Mouse (Mus musculus) kidney, adult 11 months (tissue): ENCODE results near the gene Hoxb2.

Experiments used
- DNase-seq: peaks from one replicate; pipeline ENCODE4 v3.0.0; 2022

Hoxb2 gene

DNA sequence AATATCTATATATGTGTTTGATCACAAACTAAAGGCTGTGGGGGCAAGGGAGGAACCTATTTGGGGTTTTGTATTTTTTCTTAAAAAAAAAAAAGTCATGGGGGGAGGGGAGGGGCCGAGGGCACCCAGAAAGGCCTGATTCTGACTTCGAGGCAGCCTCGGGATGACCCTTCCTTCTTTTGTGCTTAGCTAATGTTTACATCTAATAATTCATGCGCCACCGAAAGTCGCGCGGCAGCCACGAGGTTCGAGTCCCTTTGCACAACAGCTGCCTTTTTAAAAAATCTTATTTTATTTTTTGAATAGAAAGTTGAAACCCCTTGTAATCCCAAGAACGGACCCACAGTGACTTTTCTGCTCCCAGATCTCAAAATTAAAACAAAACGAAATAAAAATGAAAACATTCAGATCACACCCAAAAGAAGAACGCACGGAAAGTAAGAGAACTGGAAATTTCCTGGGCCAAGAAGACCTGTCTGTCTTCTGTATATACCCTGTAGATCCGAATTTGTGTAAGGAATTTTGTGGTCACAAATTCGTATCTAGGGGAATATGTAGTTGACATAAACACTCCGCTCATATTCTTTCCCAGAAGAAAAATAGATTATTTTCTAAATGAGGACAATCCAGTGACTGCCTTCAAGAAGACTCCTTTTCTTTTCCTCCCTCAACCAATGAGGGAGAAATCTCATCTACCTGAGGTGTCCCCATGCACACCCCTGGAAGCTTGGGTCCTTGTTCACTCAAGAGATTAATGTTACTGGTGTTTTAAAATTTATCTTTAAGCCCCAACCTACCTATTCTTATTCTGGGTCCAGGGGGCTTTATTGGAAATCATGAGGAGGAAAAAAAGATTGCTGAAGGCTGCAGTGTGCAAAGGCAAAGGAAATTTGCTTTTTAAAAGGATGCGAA, 33.4 kb upstream of the Hoxb2 start:
- no peak for DNase-seq

DNA sequence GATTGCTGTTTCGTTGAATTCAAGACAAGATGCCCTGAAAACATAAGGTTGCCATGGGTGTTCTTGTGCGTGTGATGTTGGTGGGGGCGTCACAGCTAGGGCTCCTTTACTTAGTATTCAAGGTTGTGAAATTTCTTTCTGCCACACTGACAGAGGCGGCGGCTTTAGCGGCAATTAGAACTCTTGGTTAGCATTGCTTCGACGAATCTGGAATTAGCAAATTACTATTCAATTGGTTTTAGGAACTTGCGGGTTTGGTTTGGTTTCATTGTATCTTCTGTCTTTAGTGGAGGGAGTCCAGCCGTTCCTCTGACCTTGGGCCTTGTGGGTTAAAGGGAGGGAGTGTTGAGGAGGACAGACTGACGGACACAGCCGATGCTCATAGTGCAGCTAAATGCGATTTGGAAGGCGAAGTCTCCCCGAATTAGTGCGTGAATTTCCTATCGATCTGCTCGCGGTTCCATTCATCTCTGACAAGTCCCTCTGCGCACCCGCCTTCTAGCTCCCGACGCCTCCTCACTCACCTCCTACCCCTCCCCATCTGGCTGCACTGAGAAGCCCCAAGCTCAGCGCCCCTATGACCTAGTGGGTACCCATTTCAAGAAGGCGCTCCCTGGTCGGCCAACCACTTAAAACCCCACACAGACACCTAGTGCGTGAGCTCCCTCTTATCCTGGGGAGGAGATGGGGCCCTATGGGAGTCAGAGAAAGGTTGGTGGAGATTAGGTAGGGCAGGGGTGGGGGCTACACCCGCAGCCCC, 32.5 kb upstream of the Hoxb2 start, which contains the start of gene Hoxb4:
TSS of gene Hoxb4 (plus strand) at position 660 of the 760 bp plus-strand sequence.
- no peak for DNase-seq

DNA sequence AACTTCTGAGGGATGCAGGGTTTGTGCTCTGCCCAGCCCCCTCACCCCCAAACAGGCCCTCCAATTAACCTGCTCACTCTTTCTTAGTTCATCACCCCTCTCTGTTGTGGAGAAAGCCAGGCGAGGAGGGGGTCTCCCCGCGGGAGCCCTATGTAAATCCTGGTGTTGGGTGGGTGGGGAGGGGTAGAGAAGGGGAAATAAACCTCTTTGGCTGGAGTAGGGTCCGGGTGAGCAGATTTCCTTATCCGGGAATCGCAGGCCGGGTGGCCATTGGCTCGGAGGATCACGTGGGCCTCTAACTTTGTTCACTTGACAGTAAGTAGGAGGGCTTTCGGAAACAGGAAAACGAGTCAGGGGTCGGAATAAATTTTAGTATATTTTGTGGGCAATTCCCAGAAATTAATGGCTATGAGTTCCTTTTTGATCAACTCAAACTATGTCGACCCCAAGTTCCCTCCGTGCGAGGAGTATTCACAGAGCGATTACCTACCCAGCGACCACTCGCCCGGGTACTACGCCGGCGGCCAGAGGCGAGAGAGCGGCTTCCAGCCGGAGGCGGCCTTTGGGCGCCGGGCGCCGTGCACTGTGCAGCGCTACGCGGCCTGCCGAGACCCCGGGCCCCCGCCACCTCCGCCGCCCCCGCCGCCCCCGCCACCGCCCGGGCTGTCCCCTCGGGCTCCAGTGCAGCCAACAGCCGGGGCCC, 31.8 kb upstream of the Hoxb2 start:
- peak; percentile 90 for DNase-seq

DNA sequence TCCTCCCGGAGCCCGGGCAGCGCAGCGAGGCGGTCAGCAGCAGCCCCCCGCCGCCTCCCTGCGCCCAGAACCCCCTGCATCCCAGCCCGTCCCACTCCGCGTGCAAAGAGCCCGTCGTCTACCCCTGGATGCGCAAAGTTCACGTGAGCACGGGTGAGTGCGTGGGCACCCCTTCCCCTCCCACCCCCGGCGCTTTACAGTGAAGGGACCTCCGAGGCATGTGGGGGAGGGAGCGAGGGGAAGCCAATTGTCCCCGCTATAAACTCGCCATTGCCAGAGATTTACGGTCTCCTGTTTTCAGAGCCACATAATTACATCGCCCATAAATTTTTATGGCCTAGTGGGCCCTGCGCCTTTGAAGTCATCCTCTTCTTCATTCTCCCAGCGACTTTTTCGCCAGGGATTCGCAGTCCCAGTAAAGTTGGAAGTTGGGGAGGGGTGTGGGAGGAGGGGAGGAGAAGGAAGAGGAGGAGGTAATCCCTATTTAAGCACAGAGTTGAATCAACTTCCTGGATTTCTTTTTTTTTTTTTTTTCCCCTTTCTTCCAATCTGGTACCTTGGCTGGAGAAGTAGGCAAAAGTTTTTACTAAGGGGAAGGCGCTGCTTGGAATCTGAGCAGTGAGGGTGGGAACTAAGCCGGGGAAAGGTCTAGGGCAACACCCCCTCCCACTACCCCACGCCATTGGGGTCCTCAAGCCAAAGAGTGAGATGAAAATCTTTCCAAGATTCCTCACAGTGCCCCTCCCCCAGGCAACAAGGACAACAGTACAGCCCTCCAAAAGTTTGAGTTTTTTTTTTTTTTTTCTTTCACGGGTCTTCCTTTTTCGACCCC, 31.0 kb upstream of the Hoxb2 start:
- DNase-seq = peak; percentile 69

DNA sequence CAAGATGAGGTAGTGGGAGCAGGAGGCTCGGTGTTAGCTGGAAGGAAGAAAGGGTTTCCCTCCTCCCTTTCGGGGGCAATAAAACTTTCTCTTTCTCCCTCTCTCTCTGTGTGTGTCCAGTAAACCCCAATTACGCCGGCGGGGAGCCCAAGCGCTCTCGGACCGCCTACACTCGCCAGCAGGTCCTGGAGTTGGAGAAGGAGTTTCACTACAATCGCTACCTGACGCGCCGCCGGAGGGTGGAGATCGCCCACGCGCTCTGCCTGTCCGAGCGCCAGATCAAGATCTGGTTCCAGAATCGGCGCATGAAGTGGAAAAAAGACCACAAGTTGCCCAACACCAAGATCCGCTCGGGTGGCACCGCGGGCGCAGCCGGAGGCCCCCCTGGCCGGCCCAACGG, 30.4 kb upstream of the Hoxb2 start:
- DNase-seq = peak; percentile 70

DNA sequence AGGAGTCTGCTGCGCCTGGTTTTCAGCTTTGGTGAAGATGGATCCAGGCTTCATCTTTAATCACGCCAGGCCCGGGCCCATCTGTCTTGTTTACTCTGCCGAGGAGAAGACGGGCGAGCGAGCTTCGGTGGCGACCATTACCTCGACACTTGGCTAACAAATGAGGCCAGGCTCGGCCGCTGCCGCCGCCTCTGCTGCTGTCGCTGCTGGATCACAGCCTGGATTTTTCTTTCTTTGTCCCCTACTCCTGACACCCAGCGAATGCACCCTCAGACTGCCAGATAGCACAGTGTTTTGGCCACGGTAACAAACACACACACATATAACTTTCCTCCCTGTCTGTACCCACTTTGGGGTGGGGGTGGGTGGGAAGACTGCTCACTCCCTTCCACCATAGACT, 29.6 kb upstream of the Hoxb2 start:
- DNase-seq = no peak

DNA sequence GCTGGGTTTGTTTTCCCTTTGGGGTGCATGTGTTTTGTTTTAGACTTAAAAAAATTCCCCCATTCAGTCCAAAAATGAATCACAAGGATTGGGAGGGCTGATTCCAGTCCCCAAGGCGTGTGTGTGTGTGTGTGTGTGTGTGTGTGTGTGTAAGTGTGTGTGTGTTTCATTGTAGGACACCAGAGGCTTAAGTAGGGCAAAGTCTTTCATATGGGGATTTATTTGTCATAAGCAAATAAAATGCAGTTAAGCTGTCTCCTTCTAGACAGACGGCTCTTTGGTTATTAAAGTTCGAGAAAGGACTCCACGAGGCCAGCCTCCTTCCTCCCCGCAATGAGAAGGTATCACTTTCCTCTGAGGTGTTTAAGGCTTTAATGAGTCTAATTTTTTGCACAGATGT, 28.5 kb upstream of the Hoxb2 start:
- DNase-seq = no peak

DNA sequence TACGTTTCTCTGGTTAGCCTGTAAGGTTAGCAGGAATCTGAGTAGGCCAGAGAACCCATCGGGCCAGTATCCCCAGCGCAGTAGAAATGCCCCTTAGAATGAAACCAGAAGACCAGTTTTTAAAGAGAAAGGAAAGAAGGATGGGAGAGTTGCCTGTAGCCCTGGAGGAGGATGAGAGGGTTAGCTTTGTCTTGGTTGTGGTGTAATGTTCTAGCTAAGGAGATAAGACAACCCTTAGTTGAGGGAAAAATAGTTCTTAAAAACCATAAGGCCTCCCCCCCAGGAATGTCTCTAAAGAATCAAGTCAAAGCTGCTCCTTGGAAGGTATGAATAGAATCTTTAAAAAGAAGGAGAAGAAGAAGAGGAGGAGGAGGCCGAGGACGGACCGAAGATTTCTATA, 27.6 kb upstream of the Hoxb2 start:
- no peak for DNase-seq

DNA sequence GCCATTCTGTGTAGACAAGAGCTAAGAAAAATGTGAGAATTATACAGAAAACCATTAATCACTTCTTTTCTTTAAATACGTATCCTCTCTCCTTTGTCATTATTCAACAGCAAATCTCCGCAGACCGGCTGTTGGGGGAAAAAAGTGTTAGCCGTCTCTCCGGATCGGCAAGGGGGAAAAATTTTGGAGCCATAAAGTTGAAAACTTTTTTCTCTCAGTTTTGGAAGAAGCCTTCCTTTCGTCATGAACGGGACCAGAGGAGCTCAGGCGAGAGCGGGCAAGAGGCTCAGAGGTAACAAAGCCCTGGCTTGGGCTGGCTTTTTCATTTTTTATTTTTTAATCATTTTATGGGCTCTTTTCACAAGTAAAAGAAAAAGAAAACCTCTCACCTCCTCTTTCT, 27.2 kb upstream of the Hoxb2 start, which contains the start of gene Hoxb3:
TSS of gene Hoxb3 (plus strand) at position 173 of the 400 bp plus-strand sequence.
- no peak for DNase-seq

DNA sequence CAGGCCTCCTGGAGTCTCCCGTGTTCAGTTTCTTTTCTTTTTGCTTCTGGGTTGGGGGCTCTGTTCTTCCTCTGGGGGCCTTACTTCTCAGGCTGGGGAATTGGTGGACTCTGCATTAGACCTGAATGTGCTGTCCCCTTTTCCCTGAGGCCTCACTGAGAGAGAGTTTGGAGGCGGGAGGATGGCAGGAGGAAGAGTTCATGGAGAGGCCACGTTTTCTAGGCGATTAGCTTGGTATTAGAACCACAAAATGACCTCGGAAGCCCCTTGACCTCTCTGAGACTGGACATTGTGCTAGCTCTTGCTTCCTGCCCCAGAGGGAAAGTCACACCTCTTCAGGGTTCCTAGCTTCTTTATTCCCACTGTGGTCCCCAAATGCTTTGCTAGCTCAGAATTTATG, 26.2 kb upstream of the Hoxb2 start:
- DNase-seq = no peak

DNA sequence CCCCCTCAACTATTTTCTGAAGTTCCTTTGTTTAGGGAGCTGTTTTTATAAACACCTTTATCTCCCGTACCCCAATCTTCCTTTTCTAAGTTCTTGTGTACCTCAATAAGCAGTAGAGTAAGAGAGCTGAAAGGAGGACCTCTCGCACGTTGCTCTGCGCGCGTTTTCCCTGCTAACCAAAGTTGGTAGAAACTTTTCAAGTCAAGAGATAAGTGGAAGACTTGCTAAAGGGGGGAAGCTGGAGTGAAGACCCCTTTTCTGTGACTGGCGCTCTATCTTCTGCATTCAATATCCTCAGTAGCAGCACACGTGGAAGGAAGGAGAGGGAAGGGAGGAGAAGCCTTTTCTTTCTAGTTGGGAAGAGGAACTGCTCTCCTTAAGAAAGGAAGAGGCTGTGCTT, 25.4 kb upstream of the Hoxb2 start:
- DNase-seq = no peak

DNA sequence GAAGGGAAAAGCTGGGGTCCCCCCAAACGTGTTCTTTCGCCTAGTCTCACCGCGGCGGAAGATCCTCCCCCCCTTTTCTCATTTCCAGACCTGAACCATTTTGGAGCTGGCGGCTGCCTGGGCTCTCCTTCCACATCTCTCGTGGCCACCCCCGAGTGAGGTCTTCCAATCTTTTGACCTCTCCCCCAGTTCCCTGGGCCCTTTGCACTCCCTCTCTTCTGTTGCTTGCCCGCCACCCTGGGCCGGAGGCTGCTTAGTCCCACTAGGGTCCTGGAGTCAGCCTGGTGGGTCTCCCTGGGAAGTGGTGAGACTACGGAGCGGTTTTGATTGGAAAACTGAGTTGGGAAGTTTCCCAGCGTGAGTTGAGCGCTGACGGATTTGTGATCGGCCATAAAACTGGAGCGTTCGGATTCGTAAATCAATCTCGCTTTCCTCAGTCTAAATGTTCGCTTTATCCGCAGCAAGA, 24.5 kb upstream of the Hoxb2 start:
- DNase-seq = no peak

DNA sequence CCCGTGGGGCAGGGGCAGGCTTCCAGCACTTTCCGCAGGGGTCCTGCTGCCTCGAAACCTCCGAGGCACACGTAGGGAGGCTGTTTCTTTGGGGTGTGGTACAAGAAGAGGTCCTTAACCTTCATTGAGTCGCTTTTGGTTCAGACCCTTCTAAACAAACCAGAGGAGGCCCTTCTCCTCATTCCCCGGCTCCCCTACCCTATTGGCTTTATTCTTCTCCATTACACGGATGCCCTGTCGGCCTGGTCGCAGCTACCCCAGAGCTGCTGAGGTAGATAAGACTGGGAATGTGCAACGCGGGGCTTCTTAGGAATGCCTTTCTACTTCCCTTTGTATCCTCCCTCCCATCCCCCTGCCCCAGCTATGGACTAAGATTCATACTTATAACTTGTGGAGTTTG, 23.6 kb upstream of the Hoxb2 start:
- DNase-seq = no peak

DNA sequence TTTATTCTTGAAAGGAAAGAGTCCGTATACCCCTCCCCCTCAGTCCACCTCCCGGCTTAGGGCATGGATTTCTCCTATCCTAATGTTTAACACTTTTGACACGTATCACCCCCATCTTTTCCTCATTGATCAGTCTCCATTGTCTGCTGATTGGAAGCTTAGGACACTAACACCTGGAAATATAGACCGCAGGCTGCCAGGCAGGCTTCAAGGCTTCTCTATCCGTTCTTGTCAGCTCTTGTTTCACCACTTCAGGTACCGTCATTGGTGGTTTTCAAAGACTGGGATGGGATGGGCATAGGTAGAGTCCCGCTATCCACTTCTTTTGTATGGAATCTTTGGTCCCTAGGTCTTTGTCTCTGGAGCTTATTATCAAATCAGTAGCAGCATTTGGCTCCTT, 23.2 kb upstream of the Hoxb2 start:
- no peak for DNase-seq

DNA sequence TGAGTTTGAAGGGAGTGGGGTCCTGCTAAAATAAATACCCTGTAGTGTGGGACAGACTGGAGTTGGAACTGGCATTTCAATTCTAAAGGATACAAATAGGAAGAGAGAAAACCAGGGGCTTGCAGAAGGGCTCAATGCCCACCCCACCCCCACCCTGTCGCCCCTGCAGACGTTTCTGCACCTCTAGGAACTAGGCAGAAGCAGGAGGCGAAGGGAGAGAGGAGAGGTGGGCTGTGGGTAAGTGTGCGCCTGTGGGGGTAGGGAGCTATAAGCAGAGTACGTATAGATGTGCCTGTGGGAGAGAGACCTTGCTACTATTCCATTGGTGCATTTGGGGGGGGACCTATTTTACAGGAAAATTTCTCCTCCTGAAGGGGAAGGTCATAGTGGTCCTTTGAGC, 22.6 kb upstream of the Hoxb2 start:
- no peak for DNase-seq

DNA sequence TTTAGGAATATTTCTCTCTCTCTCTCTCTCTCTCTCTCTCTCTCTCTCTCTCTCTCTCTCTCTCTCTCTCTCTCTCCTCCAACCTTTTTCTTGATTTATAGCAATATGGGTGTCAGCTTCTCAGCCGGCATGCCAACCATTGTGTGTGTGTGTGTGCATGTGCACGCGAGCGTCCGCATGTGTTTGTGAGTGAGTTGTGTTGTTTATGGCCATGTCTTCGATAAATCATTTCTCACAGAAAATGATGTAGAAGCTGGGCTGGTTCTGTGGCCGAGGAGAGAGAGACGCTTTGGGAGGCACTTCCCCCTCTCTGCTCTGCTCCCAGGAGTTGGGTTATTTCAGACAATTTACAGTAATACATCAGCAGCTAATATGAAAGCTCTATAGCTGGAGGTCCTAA, 21.7 kb upstream of the Hoxb2 start:
- no peak for DNase-seq

DNA sequence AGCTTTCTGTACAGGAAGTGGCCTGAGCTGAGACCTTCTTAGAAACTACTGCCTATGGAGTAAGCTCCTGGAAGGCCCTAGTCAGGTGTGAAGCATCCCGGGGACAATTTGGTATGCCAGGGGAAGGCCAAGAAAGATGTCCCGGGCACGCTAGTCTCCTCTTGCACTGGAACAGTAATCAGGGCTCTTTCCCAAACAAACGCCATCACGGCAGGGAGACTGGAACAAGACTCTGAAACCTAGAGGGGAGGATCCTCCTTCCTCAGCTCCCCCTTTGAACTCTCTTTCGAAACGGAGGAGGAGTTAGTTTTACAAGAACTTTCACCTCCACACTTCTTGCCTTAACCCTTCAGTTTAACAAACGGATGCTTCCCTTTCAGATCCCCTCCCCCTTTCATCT, 18.2 kb upstream of the Hoxb2 start:
- DNase-seq = no peak

DNA sequence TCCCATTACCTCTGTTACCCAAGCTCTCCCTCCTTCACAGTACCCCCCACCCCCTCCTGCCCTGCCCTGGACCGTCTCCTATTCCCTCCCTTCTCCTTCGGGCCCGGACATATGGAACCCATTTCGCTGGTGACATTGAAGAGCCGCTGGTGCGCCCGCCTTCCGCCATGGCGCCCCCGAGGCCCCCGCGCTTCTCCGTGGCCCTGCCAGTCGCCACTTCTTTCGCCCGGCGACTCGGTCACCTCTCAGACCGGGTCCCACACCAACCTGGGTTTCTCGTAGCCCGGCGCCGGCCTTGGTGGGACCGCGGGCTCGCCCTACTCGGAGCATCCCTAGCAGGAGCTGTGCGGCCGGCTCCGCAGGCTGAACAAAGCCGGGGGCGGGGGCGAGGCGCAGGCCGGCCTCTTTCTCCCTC, 17.7 kb upstream of the Hoxb2 start:
- no peak for DNase-seq

DNA sequence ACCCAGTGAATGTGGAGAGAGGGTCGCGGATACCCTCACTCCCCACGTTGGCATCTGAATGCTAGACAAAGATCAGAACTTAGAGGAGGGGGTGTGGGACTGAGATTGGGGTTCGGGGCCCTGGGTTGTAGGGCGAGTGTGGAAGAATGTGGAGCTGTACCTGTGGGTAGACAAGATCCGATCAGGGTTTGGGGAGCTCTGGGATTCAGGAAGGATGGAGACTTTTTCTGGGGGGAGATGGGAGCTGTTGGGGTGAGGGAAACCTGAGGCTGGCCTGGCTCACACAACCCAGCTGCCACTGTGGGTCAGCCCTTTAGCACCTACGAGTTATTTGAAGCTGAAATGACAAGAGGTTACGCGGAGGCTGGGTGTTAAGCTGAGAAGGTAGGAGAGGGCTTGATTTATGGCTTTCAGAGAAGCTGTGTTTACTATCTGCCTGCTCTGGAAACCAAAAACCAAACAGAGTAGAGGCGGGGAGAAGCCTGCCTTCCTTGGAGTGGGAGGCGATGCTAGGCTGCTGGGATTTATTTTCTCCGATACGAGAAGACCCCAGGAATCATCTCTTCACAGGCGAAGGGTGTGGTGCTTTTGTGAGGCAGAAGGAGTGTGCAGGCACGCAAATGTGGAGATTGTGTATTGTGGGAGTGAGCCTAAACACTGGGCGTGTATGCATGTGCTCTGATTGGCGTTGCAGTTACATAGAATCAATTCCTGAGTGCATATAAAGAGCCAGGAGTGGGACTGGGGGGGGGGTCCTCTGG, 16.9 kb upstream of the Hoxb2 start:
- no peak for DNase-seq

DNA sequence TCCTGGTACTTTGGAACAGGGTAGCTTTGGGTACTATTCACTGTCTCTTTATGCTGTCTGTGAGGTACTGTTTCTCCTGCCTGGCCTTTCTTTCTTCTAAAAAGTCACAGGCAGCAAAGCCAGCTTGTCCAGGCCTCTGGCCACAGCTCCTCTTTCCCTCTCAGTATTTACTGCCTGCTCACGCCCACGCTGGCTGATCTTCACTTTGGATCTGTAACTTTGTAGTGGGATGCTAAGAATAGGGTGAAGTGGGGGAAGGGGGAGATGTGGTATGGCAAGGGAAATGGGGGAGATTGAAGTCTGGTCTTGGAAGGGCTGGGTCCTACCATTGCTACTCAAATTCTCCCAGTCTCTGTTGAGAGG, 16.3 kb upstream of the Hoxb2 start:
- no peak for DNase-seq

DNA sequence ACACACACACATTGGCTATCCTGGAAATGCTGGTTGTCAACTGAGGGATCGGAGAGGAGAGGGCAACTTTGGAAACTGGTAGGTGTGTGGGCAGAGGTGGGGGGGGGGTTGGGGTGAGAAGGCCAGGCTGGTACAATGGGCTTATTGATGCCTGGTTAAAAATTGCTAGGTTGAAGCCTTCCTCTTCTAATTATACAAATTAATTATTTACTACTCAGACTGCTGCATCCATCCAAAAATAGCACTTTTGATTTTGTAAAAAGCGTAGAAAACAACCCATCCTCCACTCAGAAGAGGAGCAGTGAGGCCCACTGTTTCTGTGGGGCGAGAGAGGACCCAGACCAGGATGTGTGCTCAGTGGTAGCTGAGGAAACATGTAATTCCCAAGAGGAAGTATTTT, 15.3 kb upstream of the Hoxb2 start:
- no peak for DNase-seq

DNA sequence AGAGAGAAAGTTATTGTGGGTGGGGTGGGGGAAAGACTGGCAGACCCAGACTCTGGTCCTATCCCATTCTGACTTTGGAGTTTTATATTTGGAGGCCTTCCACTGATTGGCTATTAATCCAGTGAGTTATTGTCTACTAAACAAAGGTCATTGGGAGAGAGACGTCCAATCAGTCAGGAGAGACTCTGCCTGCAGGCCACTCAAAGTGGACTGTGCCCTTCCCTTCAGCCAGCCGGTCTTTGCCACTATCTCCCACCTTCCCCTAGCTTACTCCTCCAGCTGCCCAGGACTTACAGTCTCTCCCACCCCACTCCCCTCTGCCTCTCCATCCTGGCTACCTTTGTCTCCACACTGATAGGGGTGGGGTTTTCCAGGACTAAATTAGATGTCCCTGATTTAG, 13.7 kb upstream of the Hoxb2 start:
- peak; percentile 59 for DNase-seq
